Mouse (Mus musculus) spleen, adult 18-20 months (tissue): ENCODE results near the gene Duox2.
A peak's percentile ranks its signal among the peaks of the same experiment; 100 is the strongest.

Experiments
- DNase-seq, 2 experiments: peaks; one replicate each; pipeline ENCODE4 v3.0.0; 2022; ENCODE audit warnings: mixed read lengths in 2 of 2

Gene Duox2

GRCm38 (mm10) chr2:122235425-122235824 lies 62.8 kb downstream of the Duox2 start:
- no peak for DNase-seq

GRCm38 (mm10) chr2:122234611-122235288 lies 63.5 kb downstream of the Duox2 start, which contains the start of gene Sord:
Gene Sord, plus strand, starts transcription at chr2:122234749.
- peak; percentile 47 to 69 for DNase-seq

GRCm38 (mm10) chr2:122233759-122234557 lies 64.3 kb downstream of the Duox2 start:
- DNase-seq: no peak

GRCm38 (mm10) chr2:122233341-122233740 lies 64.9 kb downstream of the Duox2 start:
- DNase-seq: no peak

- no peak for DNase-seq
Measured at GRCm38 (mm10) chr2:122231616-122232015, 66.6 kb downstream of the Duox2 start.

- DNase-seq: no peak
Measured at GRCm38 (mm10) chr2:122230395-122230794, 67.9 kb downstream of the Duox2 start.
